Mouse (Mus musculus): ENCODE data around the gene Ndufb7.

- TF ChIP-seq GATA1 (IDR thresholded peaks at IDR 0.05; ENCODE audit: low read length) (no peak), TAL1 (IDR thresholded peaks at IDR 0.05; ENCODE audit: low read length) (no peak)
Measured at GRCm38 (mm10) chr8:83563246-83563645, 3.2 kb upstream of the Ndufb7 start.
